Mouse (Mus musculus) adrenal gland, postnatal 25 days (tissue): ENCODE measurements around the gene Lrp11. TPM values are rescaled to one million over a fixed set of nuclear protein-coding genes. Genes with fewer than 3 reads are reported as not detected.

ENCODE experiments used
- DNase-seq: peaks from one replicate; pipeline ENCODE4 v3.0.0; 2021; ENCODE audit warnings: mixed read lengths
- total RNA-seq: library from RNA; stranded (reverse); gene quantifications from 2 replicates; pipeline ENCODE4 v1.2.3, GENCODE M21; 2021

Gene Lrp11
- total RNA-seq, 1 experiment from 2014 or later = 19.9 TPM

- DNase-seq = no peak
Measured at GRCm38 (mm10) chr10:7623861-7624518, 34.4 kb downstream of the Lrp11 start.

GRCm38 (mm10) chr10:7629092-7629491 lies 39.5 kb downstream of the Lrp11 start:
- DNase-seq = no peak

- DNase-seq = no peak
Measured at GRCm38 (mm10) chr10:7630286-7630685, 40.7 kb downstream of the Lrp11 start.

- no peak for DNase-seq
Measured at GRCm38 (mm10) chr10:7630951-7631720, 41.5 kb downstream of the Lrp11 start.

- no peak for DNase-seq
Measured at GRCm38 (mm10) chr10:7640366-7640765, 50.8 kb downstream of the Lrp11 start.

- no peak for DNase-seq
Measured at GRCm38 (mm10) chr10:7645911-7646310, 56.3 kb downstream of the Lrp11 start.

GRCm38 (mm10) chr10:7649059-7649458 lies 59.5 kb downstream of the Lrp11 start:
- no peak for DNase-seq

- DNase-seq = no peak
Measured at GRCm38 (mm10) chr10:7651057-7651456, 61.5 kb downstream of the Lrp11 start.

- DNase-seq = peak; percentile 73
Measured at GRCm38 (mm10) chr10:7662471-7663141, 73.0 kb downstream of the Lrp11 start.

- peak; percentile 96 for DNase-seq
Measured at GRCm38 (mm10) chr10:7663159-7664026, 73.8 kb downstream of the Lrp11 start.

- no peak for DNase-seq
Measured at GRCm38 (mm10) chr10:7664027-7664526, 74.5 kb downstream of the Lrp11 start.

GRCm38 (mm10) chr10:7664889-7665288 lies 75.3 kb downstream of the Lrp11 start:
- DNase-seq = no peak

- DNase-seq = peak; percentile 88
Measured at GRCm38 (mm10) chr10:7667342-7667802, 77.8 kb downstream of the Lrp11 start, which contains the start of gene Nup43. Gene Nup43 (plus strand): TSS chr10:7667503.

- DNase-seq = no peak
Measured at GRCm38 (mm10) chr10:7673673-7674072, 84.1 kb downstream of the Lrp11 start.

Other genes with a start within 250 kb of the Lrp11 start
- 12.9 and 13.1 TPM in 2 replicates for gene Ulbp1, start 116.2 kb upstream of the Lrp11 start, total RNA-seq
- 12.0 and 14.8 TPM in 2 replicates for gene Nup43, start 77.7 kb downstream of the Lrp11 start, total RNA-seq
- gene Pcmt1, start 91.3 kb downstream of the Lrp11 start, total RNA-seq = 66.2 and 75.9 TPM in 2 replicates
- gene Lats1, start 91.4 kb downstream of the Lrp11 start, total RNA-seq = 57.5 and 59.5 TPM in 2 replicates
- gene Katna1, start 136.2 kb downstream of the Lrp11 start, total RNA-seq = 35.2 and 36.7 TPM in 2 replicates
- gene Ginm1, start 203.0 kb downstream of the Lrp11 start, total RNA-seq = 278 and 285 TPM in 2 replicates
- 25.2 and 30.3 TPM in 2 replicates for gene Ppil4, start 203.1 kb downstream of the Lrp11 start, total RNA-seq
- 0.18 and 0.24 TPM in 2 replicates for gene Zc3h12d, start 242.7 kb downstream of the Lrp11 start, total RNA-seq